In the genomic region with DNA sequence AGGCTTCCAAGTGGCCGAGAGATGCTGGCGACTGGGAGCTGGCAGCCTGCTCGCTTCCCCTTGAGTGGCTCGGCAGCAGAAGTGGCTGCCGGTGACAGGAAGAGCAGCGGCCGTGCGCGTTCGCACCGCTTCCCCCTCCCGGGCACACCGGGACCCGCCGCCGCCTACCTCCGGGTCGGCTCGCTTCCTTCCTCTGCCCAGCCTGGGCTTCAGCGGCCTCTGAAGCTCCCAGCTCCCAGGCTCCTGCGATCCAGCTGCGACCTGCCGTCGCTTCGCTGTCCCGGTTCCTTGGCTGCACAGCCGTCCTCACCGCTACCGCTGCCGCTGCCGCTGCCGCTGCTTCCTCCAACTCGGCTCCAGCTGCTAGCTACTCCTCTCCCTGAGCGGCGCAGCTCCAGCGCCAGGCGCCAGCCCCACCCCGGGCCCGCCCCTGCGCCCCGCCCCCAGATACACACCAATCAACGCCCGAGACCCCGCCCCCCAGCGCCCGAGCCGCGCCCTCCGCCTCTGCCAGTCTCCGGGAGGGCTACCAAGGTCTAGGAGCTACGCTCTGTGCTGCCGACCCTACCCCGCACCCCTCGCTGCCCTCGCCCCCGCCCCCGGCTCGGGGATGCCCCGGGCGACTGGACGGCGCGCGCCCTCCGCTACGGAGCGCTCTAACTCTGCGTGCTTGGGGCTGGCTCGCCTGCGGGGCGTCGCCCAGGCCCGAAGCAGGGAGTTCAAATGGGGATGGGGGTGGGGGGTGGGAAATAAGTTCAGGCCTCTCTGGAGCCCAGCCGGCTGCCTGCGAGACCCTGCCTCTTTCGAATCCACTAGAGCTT, we compare ENCODE assay signal across 8 mouse cellular contexts. TPM values are rescaled to one million over a fixed set of nuclear protein-coding genes. Genes with fewer than 3 reads are reported as not detected.
A peak's percentile ranks its signal among the peaks of the same experiment; 100 is the strongest.
DNase-seq lines count a peak whose midpoint lies in the region; ATAC-seq and TF ChIP-seq lines count a peak whose summit lies in the region.

A gene (minus strand): TSS at position 409 of the 821 bp plus-strand sequence.

- no peaks in the 10 kb centered on the region; the same call in 1 of the 2 replicates for H3K27me3 ChIP-seq in ES-Bruce4 (ENCODE audit: control insufficient read depth, insufficient read depth, low read length, poor library complexity, severe bottlenecking)
- no peaks in the 10 kb centered on the region for H3K27me3 ChIP-seq in forebrain, embryonic 14.5 days (replicated peaks; ENCODE audit: control insufficient read depth, insufficient read depth, low read length)

- under 1% methylated on average over 51 of the region's 76 CpGs for WGBS in forebrain, embryonic 14.5 days
- 1% methylated on average over 75 of the region's 76 CpGs for WGBS in lung, adult 2 months

- no peaks in the 10 kb centered on the region for H3K36me3 ChIP-seq in ES-Bruce4 (ENCODE audit: control insufficient read depth, insufficient read depth, low read length, poor library complexity, severe bottlenecking)
- no peaks in the 10 kb centered on the region for H3K36me3 ChIP-seq in forebrain, embryonic 14.5 days (ENCODE audit: control insufficient read depth, insufficient read depth, low read length)

- H3K4me1 ChIP-seq in ES-Bruce4 (ENCODE audit: control insufficient read depth, insufficient read depth, low read length) = peaks cover 4% of the 10 kb centered on the region
- peaks cover 16% of the 10 kb centered on the region for H3K4me1 ChIP-seq in forebrain, embryonic 14.5 days (ENCODE audit: control insufficient read depth, insufficient read depth, low read length)
- H3K4me1 ChIP-seq in lung, adult 2 months (ENCODE audit: control insufficient read depth, insufficient read depth, low read length) = peaks cover 19% of the 10 kb centered on the region

- H3K9me3 ChIP-seq in ES-Bruce4 (replicated peaks; ENCODE audit: control insufficient read depth, insufficient read depth, low read length, poor library complexity, severe bottlenecking) = no peaks in the 10 kb centered on the region
- H3K9me3 ChIP-seq in forebrain, embryonic 14.5 days (replicated peaks; ENCODE audit: control insufficient read depth, low read length) = no peaks in the 10 kb centered on the region

- peak; percentile 47 for TF ChIP-seq POLR2A in ES-Bruce4 (IDR thresholded peaks at IDR 0.05; ENCODE audit: insufficient read depth, low read length)
- peak; percentile 95 for TF ChIP-seq POLR2A in lung, adult 2 months (IDR thresholded peaks at IDR 0.05; ENCODE audit: borderline replicate concordance, extremely low read depth, low read depth, low read length)

- intact Hi-C loops in heart, postnatal 14 days (cut with DNase I) = loop anchor here (1.0 to 10.0 kb wide), 3 partner anchors 32 to 557 kb away; no protein-coding TSS in a partner anchor

- peak within 1 kb of the TSS; percentile 90 for H3K4me2 ChIP-seq in forebrain, embryonic 14.5 days (ENCODE audit: low read length)

- TF ChIP-seq EP300 in ES-Bruce4 (IDR thresholded peaks at IDR 0.05; ENCODE audit: insufficient read depth, low read depth, low read length) = no peak

- peak within 1 kb of the TSS; percentile 92 for H3K4me3 ChIP-seq in ES-Bruce4 (ENCODE audit: low read depth, low read length)
- peak within 1 kb of the TSS; percentile 91 for H3K4me3 ChIP-seq in forebrain, embryonic 14.5 days (ENCODE audit: low read depth, low read length)
- H3K4me3 ChIP-seq in lung, adult 2 months (replicated peaks; ENCODE audit: extremely low read depth, low read depth, low read length) = peak within 1 kb of the TSS; percentile 96

- TF ChIP-seq CTCF in ES-Bruce4 (IDR thresholded peaks at IDR 0.05; ENCODE audit: low read depth, low read length) = no peak
- no peak for TF ChIP-seq CTCF in lung, adult 2 months (IDR thresholded peaks at IDR 0.05; ENCODE audit: insufficient read depth, low read length)

- H3K27ac ChIP-seq in ES-Bruce4 (ENCODE audit: insufficient read depth, low read length) = no peak within 1 kb of the TSS
- peak within 1 kb of the TSS; percentile 96 for H3K27ac ChIP-seq in forebrain, embryonic 14.5 days (ENCODE audit: low read depth, low read length)

- peak; percentile 97 for DNase-seq in forebrain, embryonic 14.5 days (ENCODE audit: low spot score)
- DNase-seq in heart, postnatal 14 days = peak; percentile 98
- DNase-seq in layer of hippocampus, adult 18-20 months (ENCODE audit: low spot score in 2 of 2) = peak; percentile 89 to 95
- DNase-seq in lung, adult 2 months = peak; percentile 95
- peak; percentile 95 for DNase-seq in thymus, adult 18-20 months

- ATAC-seq in cerebellum, adult (ENCODE audit: insufficient number of reproducible peaks, low FRiP score, low TSS enrichment) = peak; percentile 82
- peak; percentile 97 for ATAC-seq in forebrain, embryonic 14.5 days
- peak; percentile 83 for ATAC-seq in neutrophil, adult 5-6 weeks (ENCODE audit: extremely low read depth, insufficient number of reproducible peaks, low FRiP score, poor library complexity, severe bottlenecking)

- peak within 1 kb of the TSS; percentile 59 for H3K9ac ChIP-seq in ES-Bruce4 (ENCODE audit: low read depth, poor library complexity, severe bottlenecking)
- H3K9ac ChIP-seq in forebrain, embryonic 14.5 days (ENCODE audit: low read length) = peak within 1 kb of the TSS; percentile 93

RNA-seq across cellular contexts. Expression of the gene that starts here (rescaled TPM):
- 7.2 and 7.5 TPM in 2 replicates for polyA plus RNA-seq in ES-Bruce4 (2011; ENCODE audit: insufficient read depth, insufficient read length, low read depth, missing spikeins)
- 26.8 and 41.6 TPM in 2 replicates for polyA plus RNA-seq in forebrain, embryonic 14.5 days (2014; fragmentation: Nextera tagmentation; extraction: Ambion mirVana)
- total RNA-seq in heart, postnatal 14 days (2021) = 100 to 1,000 TPM in 1 of 2 experiments, 10 to 100 TPM in 1; 99.1 to 106 TPM
- 10 to 100 TPM; 80.2 to 89.3 TPM for total RNA-seq in layer of hippocampus, adult 18-20 months (2021)
- 15.6 and 25.9 TPM in 2 replicates for polyA plus RNA-seq in lung, adult 2 months (2012; rRNA removed)
- total RNA-seq in neutrophil, adult 5-6 weeks (2017) = 157 and 171 TPM in 2 replicates
